Mouse (Mus musculus) lung, postnatal 0 days (tissue): ENCODE data around the gene H2-DMa.

Experiments used
- CTCF ChIP-seq: IDR thresholded peaks from 2 replicates; pipeline ENCODE4 v1.5.1; 2016; ENCODE audit warnings: antibody characterized with exemption, mild to moderate bottlenecking
- EP300 ChIP-seq: IDR thresholded peaks from 2 replicates; pipeline ENCODE4 v1.6.1; 2016; ENCODE audit warnings: antibody characterized with exemption, mild to moderate bottlenecking, control low read depth

GRCm38 (mm10) chr17:34170487-34170876 is 51.1 kb downstream of the H2-DMa start:
- TF ChIP-seq CTCF (no peak), EP300 (no peak)
